Mouse (Mus musculus): ENCODE results near the gene Herc2. TPM values are rescaled to one million over a fixed set of nuclear protein-coding genes. Genes with fewer than 3 reads are reported as not detected.

The Herc2 gene
- polyA plus RNA-seq, 1 experiment from 2014 or later = 12.3 TPM

DNA sequence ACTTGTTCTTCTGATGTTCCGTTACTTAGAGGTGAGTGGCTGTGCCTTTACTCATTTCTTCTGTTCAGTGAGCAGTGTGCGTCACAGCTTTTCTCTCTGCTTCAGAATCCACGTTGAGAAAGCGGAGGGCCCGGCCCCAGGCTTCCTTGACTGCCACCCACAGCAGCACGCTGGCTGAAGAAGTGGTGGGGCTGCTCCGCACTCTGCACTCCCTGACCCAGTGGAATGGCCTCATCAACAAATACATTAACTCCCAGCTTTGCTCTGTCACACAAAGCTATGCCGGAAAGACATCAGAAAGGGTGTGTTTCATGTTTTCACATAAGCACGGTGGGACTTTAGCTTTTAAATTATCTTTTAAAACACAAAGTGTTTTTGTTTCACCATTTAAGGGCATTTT, 103.2 kb downstream of the Herc2 start:
- Histone ChIP-seq H3K9me3 (ENCODE audit: control insufficient read depth) (no peaks in the 10 kb centered on the region), H3K4me2 (replicated peaks; ENCODE audit: low read depth) (no peak overlapping the region), H3K4me3 (ENCODE audit: low read depth, low read length) (no peak overlapping the region), H3K9ac (ENCODE audit: low read depth, low read length) (no peak overlapping the region), H3K36me3 (ENCODE audit: control insufficient read depth, insufficient read depth) (peaks cover 58% of the 10 kb centered on the region), H3K27me3 (replicated peaks; ENCODE audit: control insufficient read depth, insufficient read depth, low read length) (no peaks in the 10 kb centered on the region), H3K4me1 (replicated peaks; ENCODE audit: control insufficient read depth, insufficient read depth, low read length) (no peaks in the 10 kb centered on the region), H3K27ac (ENCODE audit: low read depth, low read length) (no peak overlapping the region)
- ATAC-seq = no peak
- TF ChIP-seq CTCF (IDR thresholded peaks at IDR 0.05; ENCODE audit: low read depth) = no peak
- WGBS = 90% methylated on average over 9 of the region's 9 CpGs

- H3K4me2 ChIP-seq (replicated peaks; ENCODE audit: low read depth) = no peak overlapping the region
- H3K27ac ChIP-seq (ENCODE audit: low read depth, low read length) = no peak overlapping the region
- H3K4me3 ChIP-seq (ENCODE audit: low read depth, low read length) = no peak overlapping the region
- H3K9ac ChIP-seq (ENCODE audit: low read depth, low read length) = no peak overlapping the region
- H3K9me3 ChIP-seq (ENCODE audit: control insufficient read depth) = no peaks in the 10 kb centered on the region
- no peak for TF ChIP-seq CTCF (IDR thresholded peaks at IDR 0.05; ENCODE audit: low read depth)
- 89% methylated on average over 12 of the region's 12 CpGs for WGBS
- no peaks in the 10 kb centered on the region for H3K27me3 ChIP-seq (replicated peaks; ENCODE audit: control insufficient read depth, insufficient read depth, low read length)
- no peaks in the 10 kb centered on the region for H3K4me1 ChIP-seq (replicated peaks; ENCODE audit: control insufficient read depth, insufficient read depth, low read length)
- no peak for ATAC-seq
- H3K36me3 ChIP-seq (ENCODE audit: control insufficient read depth, insufficient read depth) = peaks cover 62% of the 10 kb centered on the region
Observed at GRCm38 (mm10) chr7:56153625-56154024, 103.6 kb downstream of the Herc2 start.

GRCm38 (mm10) chr7:56163316-56163715, 113.3 kb downstream of the Herc2 start:
- H3K4me1 ChIP-seq (replicated peaks; ENCODE audit: control insufficient read depth, insufficient read depth, low read length) = no peaks in the 10 kb centered on the region
- H3K4me2 ChIP-seq (replicated peaks; ENCODE audit: low read depth) = no peak overlapping the region
- no peak for ATAC-seq
- H3K9ac ChIP-seq (ENCODE audit: low read depth, low read length) = no peak overlapping the region
- H3K4me3 ChIP-seq (ENCODE audit: low read depth, low read length) = no peak overlapping the region
- H3K36me3 ChIP-seq (ENCODE audit: control insufficient read depth, insufficient read depth) = peaks cover 35% of the 10 kb centered on the region
- H3K27ac ChIP-seq (ENCODE audit: low read depth, low read length) = no peak overlapping the region
- H3K9me3 ChIP-seq (ENCODE audit: control insufficient read depth) = no peaks in the 10 kb centered on the region
- WGBS = 89% methylated on average over 4 of the region's 4 CpGs
- no peak for TF ChIP-seq CTCF (IDR thresholded peaks at IDR 0.05; ENCODE audit: low read depth)
- H3K27me3 ChIP-seq (replicated peaks; ENCODE audit: control insufficient read depth, insufficient read depth, low read length) = no peaks in the 10 kb centered on the region

- 69% methylated on average over 7 of the region's 7 CpGs for WGBS
- Histone ChIP-seq H3K36me3 (ENCODE audit: control insufficient read depth, insufficient read depth) (peaks cover 28% of the 10 kb centered on the region), H3K27ac (ENCODE audit: low read depth, low read length) (no peak overlapping the region), H3K9me3 (ENCODE audit: control insufficient read depth) (no peaks in the 10 kb centered on the region), H3K4me1 (replicated peaks; ENCODE audit: control insufficient read depth, insufficient read depth, low read length) (no peaks in the 10 kb centered on the region), H3K4me2 (replicated peaks; ENCODE audit: low read depth) (no peak overlapping the region), H3K4me3 (ENCODE audit: low read depth, low read length) (no peak overlapping the region), H3K9ac (ENCODE audit: low read depth, low read length) (no peak overlapping the region), H3K27me3 (replicated peaks; ENCODE audit: control insufficient read depth, insufficient read depth, low read length) (no peaks in the 10 kb centered on the region)
- no peak for TF ChIP-seq CTCF (IDR thresholded peaks at IDR 0.05; ENCODE audit: low read depth)
- no peak for ATAC-seq
Observed at GRCm38 (mm10) chr7:56168713-56169112, 118.7 kb downstream of the Herc2 start.

GRCm38 (mm10) chr7:56177371-56177770, 127.4 kb downstream of the Herc2 start:
- no peaks in the 10 kb centered on the region for H3K9me3 ChIP-seq (ENCODE audit: control insufficient read depth)
- no peak overlapping the region for H3K27ac ChIP-seq (ENCODE audit: low read depth, low read length)
- ATAC-seq = no peak
- H3K4me3 ChIP-seq (ENCODE audit: low read depth, low read length) = no peak overlapping the region
- TF ChIP-seq CTCF (IDR thresholded peaks at IDR 0.05; ENCODE audit: low read depth) = no peak
- H3K4me2 ChIP-seq (replicated peaks; ENCODE audit: low read depth) = no peak overlapping the region
- H3K4me1 ChIP-seq (replicated peaks; ENCODE audit: control insufficient read depth, insufficient read depth, low read length) = no peaks in the 10 kb centered on the region
- peaks cover 38% of the 10 kb centered on the region for H3K36me3 ChIP-seq (ENCODE audit: control insufficient read depth, insufficient read depth)
- no peak overlapping the region for H3K9ac ChIP-seq (ENCODE audit: low read depth, low read length)
- 78% methylated on average over 3 of the region's 3 CpGs for WGBS
- no peaks in the 10 kb centered on the region for H3K27me3 ChIP-seq (replicated peaks; ENCODE audit: control insufficient read depth, insufficient read depth, low read length)

- Histone ChIP-seq H3K36me3 (ENCODE audit: control insufficient read depth, insufficient read depth) (peaks cover 48% of the 10 kb centered on the region), H3K4me1 (replicated peaks; ENCODE audit: control insufficient read depth, insufficient read depth, low read length) (no peaks in the 10 kb centered on the region), H3K4me2 (replicated peaks; ENCODE audit: low read depth) (no peak overlapping the region), H3K9me3 (ENCODE audit: control insufficient read depth) (no peaks in the 10 kb centered on the region), H3K4me3 (ENCODE audit: low read depth, low read length) (no peak overlapping the region), H3K27me3 (replicated peaks; ENCODE audit: control insufficient read depth, insufficient read depth, low read length) (no peaks in the 10 kb centered on the region), H3K9ac (ENCODE audit: low read depth, low read length) (no peak overlapping the region), H3K27ac (ENCODE audit: low read depth, low read length) (no peak overlapping the region)
- no peak for ATAC-seq
- no peak for TF ChIP-seq CTCF (IDR thresholded peaks at IDR 0.05; ENCODE audit: low read depth)
- 96% methylated on average over 6 of the region's 6 CpGs for WGBS
Observed at GRCm38 (mm10) chr7:56191041-56191440, 141.0 kb downstream of the Herc2 start.

- H3K4me3 ChIP-seq (ENCODE audit: low read depth, low read length) = no peak overlapping the region
- peaks cover 50% of the 10 kb centered on the region for H3K36me3 ChIP-seq (ENCODE audit: control insufficient read depth, insufficient read depth)
- H3K27ac ChIP-seq (ENCODE audit: low read depth, low read length) = no peak overlapping the region
- no peaks in the 10 kb centered on the region for H3K4me1 ChIP-seq (replicated peaks; ENCODE audit: control insufficient read depth, insufficient read depth, low read length)
- H3K9me3 ChIP-seq (ENCODE audit: control insufficient read depth) = no peaks in the 10 kb centered on the region
- H3K9ac ChIP-seq (ENCODE audit: low read depth, low read length) = no peak overlapping the region
- no peak for TF ChIP-seq CTCF (IDR thresholded peaks at IDR 0.05; ENCODE audit: low read depth)
- H3K27me3 ChIP-seq (replicated peaks; ENCODE audit: control insufficient read depth, insufficient read depth, low read length) = no peaks in the 10 kb centered on the region
- no peak overlapping the region for H3K4me2 ChIP-seq (replicated peaks; ENCODE audit: low read depth)
- ATAC-seq = no peak
- WGBS = 76% methylated on average over 4 of the region's 4 CpGs
Observed at GRCm38 (mm10) chr7:56191661-56192060, 141.7 kb downstream of the Herc2 start.

All from intestine, postnatal 0 days (tissue).